Mouse (Mus musculus) brain, embryonic 14.5 days (tissue): ENCODE measurements at regions not wholly inside any gene's neighbourhood (a gene's known extent, or its start where the extent isn't known, plus 50 kb on each side); places are given as distances from the start of the nearest gene placed in this dataset.

ENCODE experiments used
- CTCF ChIP-seq: fragments of 200-500 bp; IDR thresholded peaks from 2 replicates; pipeline ENCODE4 v1.5.1; 2012; ENCODE audit warnings: inconsistent platforms, mild to moderate bottlenecking, moderate library complexity, borderline replicate concordance; ENCODE audit not compliant: insufficient read depth, insufficient read length; ENCODE audit errors: extremely low read depth
- POLR2A ChIP-seq: fragments of 200-500 bp; IDR thresholded peaks from 2 replicates; pipeline ENCODE4 v1.6.1; 2012; ENCODE audit warnings: mild to moderate bottlenecking, inconsistent platforms, borderline replicate concordance; ENCODE audit not compliant: poor library complexity, insufficient read depth, insufficient read length, severe bottlenecking; ENCODE audit errors: extremely low read depth

DNA sequence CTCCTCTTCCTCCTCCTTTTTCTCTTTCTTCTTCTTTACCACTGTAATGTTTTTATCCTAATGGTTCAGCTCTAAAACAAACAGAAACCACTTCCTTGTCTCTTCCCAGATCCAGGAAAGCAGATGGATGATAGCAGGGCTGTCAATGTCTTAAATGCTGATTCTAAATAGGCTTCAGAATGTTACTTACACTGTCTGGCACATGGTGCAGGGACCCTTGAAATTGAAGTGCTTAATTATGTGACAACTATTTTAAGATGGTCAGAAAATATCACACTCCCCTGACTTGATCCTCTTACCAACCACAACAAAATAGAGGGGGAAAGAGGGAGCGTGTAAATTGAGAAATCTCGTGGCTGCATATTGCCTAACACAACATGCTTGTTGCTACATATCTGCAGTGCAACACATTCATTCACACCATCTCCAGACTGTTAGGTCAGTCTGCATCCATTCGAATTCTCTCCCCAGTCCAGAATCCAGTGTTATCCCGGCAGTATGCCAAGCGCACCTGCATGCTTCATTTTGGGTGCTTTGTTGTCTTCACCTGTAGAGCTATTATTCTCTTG is 500.7 kb upstream of the Map3k7 start:
- TF ChIP-seq POLR2A: no peak
- no peak for TF ChIP-seq CTCF
